Comparison of ENCODE assay signal across 12 mouse cellular contexts in the genomic region with DNA sequence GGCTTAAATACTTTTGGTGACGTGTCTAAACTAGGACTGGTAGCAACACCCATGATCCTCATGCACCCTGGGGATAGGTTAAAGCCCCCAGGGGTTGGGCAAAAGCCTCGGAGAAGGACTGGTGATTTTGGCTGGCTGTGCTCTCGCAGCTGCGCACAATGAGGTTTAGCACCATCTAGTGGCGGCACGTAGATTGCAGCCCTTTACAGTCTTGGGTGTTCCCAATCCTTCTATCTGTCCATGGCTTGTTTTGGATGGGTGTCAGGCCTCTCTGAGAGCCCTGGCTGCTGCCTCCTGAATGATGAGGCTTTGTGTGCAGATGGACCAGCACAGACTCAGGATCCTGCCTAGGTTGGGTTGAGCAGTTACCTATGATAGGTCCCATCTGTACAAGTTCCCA. TPM values are rescaled to one million over a fixed set of nuclear protein-coding genes. Genes with fewer than 3 reads are reported as not detected.
DNase-seq lines count a peak whose midpoint lies in the region; ATAC-seq lines count a peak whose summit lies in the region.
"Not testable (repeated sequence)": the region's sequence is repeated elsewhere in the genome, so short reads cannot be mapped to it uniquely, and the experiment has no call there.
"Had no signal": no experiment of that assay in that cellular context is flagged by ENCODE, and none has a peak within 500 bp of the region (broad histone marks: within the 10 kb centered on the region; RNA-seq: fewer than 3 reads in every experiment).

No protein-coding gene starts in this region.

- not testable (repeated sequence) for H3K9ac ChIP-seq in forebrain, embryonic 14.5 days (ENCODE audit: low read length)

- H3K27ac ChIP-seq in forebrain, embryonic 14.5 days (ENCODE audit: low read depth, low read length), result not testable (repeated sequence)

- not testable (repeated sequence) for H3K4me2 ChIP-seq in forebrain, embryonic 14.5 days (ENCODE audit: low read length)

- ATAC-seq in forebrain, embryonic 14.5 days, result peak; percentile 54; the same call in 1 of the 2 replicates

- not testable (repeated sequence) for H3K4me3 ChIP-seq in forebrain, embryonic 14.5 days (ENCODE audit: low read depth, low read length)

- not testable (repeated sequence) for H3K36me3 ChIP-seq in forebrain, embryonic 14.5 days (ENCODE audit: control insufficient read depth, insufficient read depth, low read length)

- H3K4me1 ChIP-seq in forebrain, embryonic 14.5 days (ENCODE audit: control insufficient read depth, insufficient read depth, low read length), result not testable (repeated sequence)

- WGBS in forebrain, embryonic 14.5 days, result 54% methylated on average over 4 of the region's 6 CpGs

- not testable (repeated sequence) for H3K9me3 ChIP-seq in forebrain, embryonic 14.5 days (replicated peaks; ENCODE audit: control insufficient read depth, low read length)

- H3K27me3 ChIP-seq in forebrain, embryonic 14.5 days (replicated peaks; ENCODE audit: control insufficient read depth, insufficient read depth, low read length), result not testable (repeated sequence)

- DNase-seq in cerebellum, adult 18-20 months, result peak; percentile 7 to 29
- not testable (repeated sequence) for DNase-seq in forebrain, embryonic 14.5 days (ENCODE audit: low spot score)
- peak; percentile 17 to 39 for DNase-seq in heart, adult 18-20 months
- DNase-seq in kidney, adult 9 months, result peak; percentile 40
- peak; percentile 18 for DNase-seq in left cerebral cortex, adult 11 months (ENCODE audit: low spot score)
- DNase-seq in lung, postnatal 36 days, result peak; percentile 27
- DNase-seq in right cerebral cortex, postnatal 4 days, result peak; percentile 65

RNA-seq across cellular contexts. Expression of gene Gm5936, which starts 43.1 kb away (rescaled TPM):
- 0.18 TPM in 1 of 2 replicates, not detected in the other for polyA plus RNA-seq in forebrain, embryonic 14.5 days (2014; fragmentation: Nextera tagmentation; extraction: Ambion mirVana)
- not detected for total RNA-seq in heart, adult 18-20 months (2021)
- total RNA-seq: gastrocnemius, postnatal 36 days had no signal
- polyA plus RNA-seq: inflammation-experienced regulatory T-cells, adult 6 months; midbrain, embryonic 14.5 days; neural tube, embryonic 15.5 days; stomach, embryonic 15.5 days had no signal
